Comparison of ENCODE assay signal across 15 mouse cellular contexts in the genomic region with DNA sequence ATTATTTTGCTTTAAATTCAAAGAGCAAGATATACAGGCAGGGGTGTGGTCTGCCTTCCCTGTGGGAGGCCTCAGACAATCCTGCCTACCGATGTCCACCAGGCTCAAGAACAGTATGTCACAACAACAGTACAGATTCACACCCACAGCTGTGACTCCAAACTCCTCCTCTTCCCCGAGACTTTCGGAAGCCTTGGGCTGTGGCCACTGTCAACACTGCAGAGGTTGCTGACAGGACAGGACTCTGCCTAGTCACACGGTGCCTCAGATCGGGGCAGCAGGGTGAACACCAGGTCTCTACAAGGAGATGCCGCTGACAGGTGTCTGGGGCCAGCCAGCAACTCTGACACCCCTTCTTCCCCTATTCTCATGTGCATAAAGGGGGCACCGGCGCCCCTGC. TPM values are rescaled to one million over a fixed set of nuclear protein-coding genes. Genes with fewer than 3 reads are reported as not detected.
DNase-seq lines count a peak whose midpoint lies in the region; ATAC-seq and TF ChIP-seq lines count a peak whose summit lies in the region.
"Had no signal": no experiment of that assay in that cellular context is flagged by ENCODE, and none has a peak within 500 bp of the region (broad histone marks: within the 10 kb centered on the region; RNA-seq: fewer than 3 reads in every experiment).

No protein-coding gene starts in this region.

- no peak overlapping the region for H3K4me2 ChIP-seq in kidney, embryonic 14.5 days (replicated peaks; ENCODE audit: low read depth, low read length)
- H3K4me2 ChIP-seq in stomach, embryonic 14.5 days (replicated peaks; ENCODE audit: low read depth, low read length): no peak overlapping the region
- no peak overlapping the region for H3K4me2 ChIP-seq in stomach, postnatal 0 days (replicated peaks; ENCODE audit: low read depth)
- H3K4me2 ChIP-seq in hindbrain, embryonic 12.5 days (replicated peaks): no peak overlapping the region
- H3K4me2 ChIP-seq: midbrain, embryonic 13.5 days; neural tube, embryonic 13.5 days had no signal

- ATAC-seq in kidney, embryonic 14.5 days (ENCODE audit: low FRiP score, low TSS enrichment): no peak
- ATAC-seq in stomach, embryonic 14.5 days (ENCODE audit: insufficient number of reproducible peaks, insufficient read depth, low FRiP score, low read depth): 0 out of 2 replicates have a peak, but pooled peaks have one; percentile 18
- ATAC-seq in stomach, postnatal 0 days (ENCODE audit: low FRiP score, low TSS enrichment): no peak
- ATAC-seq in hindbrain, embryonic 12.5 days (ENCODE audit: low FRiP score): no peak
- ATAC-seq: forebrain, embryonic 14.5 days; midbrain, embryonic 13.5 days had no signal

- no peaks in the 10 kb centered on the region for H3K27me3 ChIP-seq in kidney, embryonic 14.5 days (ENCODE audit: control insufficient read depth, insufficient read depth, low read length)
- H3K27me3 ChIP-seq in stomach, embryonic 14.5 days (ENCODE audit: control insufficient read depth, insufficient read depth, low read length): no peaks in the 10 kb centered on the region
- H3K27me3 ChIP-seq in stomach, postnatal 0 days (ENCODE audit: control insufficient read depth, insufficient read depth, low read length): no peaks in the 10 kb centered on the region
- peaks cover 7% of the 10 kb centered on the region; the same call in 1 of the 2 replicates for H3K27me3 ChIP-seq in hindbrain, embryonic 12.5 days
- H3K27me3 ChIP-seq: midbrain, embryonic 13.5 days; neural tube, embryonic 13.5 days had no signal

- 61% methylated on average over 8 of the region's 8 CpGs for WGBS in kidney, embryonic 14.5 days
- WGBS in stomach, embryonic 14.5 days: 76% methylated on average over 8 of the region's 8 CpGs
- WGBS in stomach, postnatal 0 days: 60% methylated on average over 8 of the region's 8 CpGs
- WGBS in hindbrain, embryonic 12.5 days: 86% methylated on average over 8 of the region's 8 CpGs

- TF ChIP-seq EP300 in stomach, postnatal 0 days (optimal IDR thresholded peaks at IDR 0.05): no peak

- H3K9ac ChIP-seq in kidney, embryonic 14.5 days (ENCODE audit: low read depth, low read length): no peak overlapping the region
- H3K9ac ChIP-seq in stomach, embryonic 14.5 days (replicated peaks; ENCODE audit: low read depth, low read length): no peak overlapping the region
- H3K9ac ChIP-seq in stomach, postnatal 0 days (ENCODE audit: low read length): no peak overlapping the region
- no peak overlapping the region for H3K9ac ChIP-seq in hindbrain, embryonic 12.5 days
- H3K9ac ChIP-seq: midbrain, embryonic 13.5 days; neural tube, embryonic 13.5 days had no signal

- intact Hi-C loops in heart, postnatal 10 days (cut with DNase I): no loop called here

- TF ChIP-seq CTCF in stomach, postnatal 0 days (IDR thresholded peaks at IDR 0.05; ENCODE audit: low read depth): no peak

- no peak overlapping the region for H3K27ac ChIP-seq in kidney, embryonic 14.5 days (ENCODE audit: low read depth, low read length)
- H3K27ac ChIP-seq in stomach, embryonic 14.5 days (ENCODE audit: low read length): no peak overlapping the region
- H3K27ac ChIP-seq in stomach, postnatal 0 days (replicated peaks): no peak overlapping the region
- H3K27ac ChIP-seq in hindbrain, embryonic 12.5 days: no peak overlapping the region
- H3K27ac ChIP-seq: hindbrain, embryonic 10.5 days; midbrain, embryonic 13.5 days; neural tube, embryonic 13.5 days had no signal

- H3K4me1 ChIP-seq in kidney, embryonic 14.5 days (ENCODE audit: control insufficient read depth, insufficient read depth, low read length): peaks cover 7% of the 10 kb centered on the region; the same call in 1 of the 2 replicates
- no peaks in the 10 kb centered on the region for H3K4me1 ChIP-seq in stomach, embryonic 14.5 days (ENCODE audit: control insufficient read depth, insufficient read depth, low read length)
- H3K4me1 ChIP-seq in stomach, postnatal 0 days (replicated peaks; ENCODE audit: control insufficient read depth, insufficient read depth): no peaks in the 10 kb centered on the region
- peaks cover 24% of the 10 kb centered on the region for H3K4me1 ChIP-seq in hindbrain, embryonic 12.5 days

- H3K9me3 ChIP-seq in kidney, embryonic 14.5 days (ENCODE audit: control insufficient read depth, low read length): 0 out of 2 replicates have a peak, but pooled peaks cover 5% of the 10 kb centered on the region
- no peaks in the 10 kb centered on the region for H3K9me3 ChIP-seq in stomach, embryonic 14.5 days (ENCODE audit: control insufficient read depth, low read depth, low read length)
- H3K9me3 ChIP-seq in stomach, postnatal 0 days (ENCODE audit: control insufficient read depth, low read length): no peaks in the 10 kb centered on the region
- H3K9me3 ChIP-seq in hindbrain, embryonic 12.5 days (replicated peaks): no peaks in the 10 kb centered on the region; the same call in 1 of the 2 replicates
- H3K9me3 ChIP-seq: neural tube, embryonic 13.5 days had no signal

- DNase-seq in kidney, adult 11 months: peak; percentile 20
- no peak for DNase-seq in stomach, postnatal 0 days (ENCODE audit: low spot score)
- peak; percentile 55 to 56 for DNase-seq in heart, postnatal 10 days
- no peak for DNase-seq in testis, postnatal 14 days (ENCODE audit: low spot score)
- DNase-seq: adrenal gland, postnatal 25 days; layer of hippocampus, adult 9-11 months; left cerebral cortex, postnatal 4 days; thymus, postnatal 36 days had no signal

- no peak overlapping the region for H3K4me3 ChIP-seq in kidney, embryonic 14.5 days (ENCODE audit: low read length)
- no peak overlapping the region for H3K4me3 ChIP-seq in stomach, embryonic 14.5 days (ENCODE audit: low read depth, low read length)
- H3K4me3 ChIP-seq in stomach, postnatal 0 days (ENCODE audit: low read depth, low read length): no peak overlapping the region
- no peak overlapping the region for H3K4me3 ChIP-seq in hindbrain, embryonic 12.5 days
- H3K4me3 ChIP-seq: hindbrain, embryonic 10.5 days; midbrain, embryonic 13.5 days; neural tube, embryonic 13.5 days had no signal

- no peaks in the 10 kb centered on the region for H3K36me3 ChIP-seq in kidney, embryonic 14.5 days (ENCODE audit: control insufficient read depth, insufficient read depth, low read length)
- no peaks in the 10 kb centered on the region for H3K36me3 ChIP-seq in stomach, embryonic 14.5 days (ENCODE audit: control insufficient read depth, insufficient read depth, low read length)
- H3K36me3 ChIP-seq in stomach, postnatal 0 days (ENCODE audit: control insufficient read depth, insufficient read depth, low read length): no peaks in the 10 kb centered on the region
- H3K36me3 ChIP-seq in hindbrain, embryonic 12.5 days: no peaks in the 10 kb centered on the region
- H3K36me3 ChIP-seq: hindbrain, embryonic 10.5 days; midbrain, embryonic 13.5 days; neural tube, embryonic 13.5 days had no signal

RNA-seq across cellular contexts. Expression of a gene that starts 42.2 kb away (rescaled TPM):
- 1.5 and 1.7 TPM in 2 replicates for polyA plus RNA-seq in kidney, embryonic 14.5 days (2014; fragmentation: Nextera tagmentation; extraction: Ambion mirVana)
- 2.1 and 2.5 TPM in 2 replicates for polyA plus RNA-seq in stomach, embryonic 14.5 days (2014; fragmentation: Nextera tagmentation; extraction: Ambion mirVana)
- polyA plus RNA-seq in stomach, postnatal 0 days (2015; fragmentation: Nextera tagmentation; extraction: Ambion mirVana): 1.6 and 1.9 TPM in 2 replicates
- 10 to 100 TPM; 45.4 to 50.2 TPM for total RNA-seq in heart, postnatal 10 days (2021)
- polyA plus RNA-seq in hindbrain, embryonic 12.5 days (2016; fragmentation: Nextera tagmentation; extraction: Ambion mirVana): 1.4 and 1.6 TPM in 2 replicates

Comparison
In these comparisons a context has a peak if more than half of its experiments do, and no peak if none do; other contexts are left out.
1. DNase-seq: peak in kidney, adult 11 months (single experiment) and heart, postnatal 10 days (2 of 2); none in stomach, postnatal 0 days (single experiment) and testis, postnatal 14 days (single experiment).